Mouse (Mus musculus) thymus, postnatal 14 days (tissue): ENCODE data around the gene Gm10190.
"Not testable (repeated sequence)": the region's sequence is repeated elsewhere in the genome, so short reads cannot be mapped to it uniquely, and the experiment has no call there.

ENCODE experiments used
- DNase-seq: peaks from one replicate; pipeline ENCODE4 v3.0.0; 2021

Gene Gm10190

DNA sequence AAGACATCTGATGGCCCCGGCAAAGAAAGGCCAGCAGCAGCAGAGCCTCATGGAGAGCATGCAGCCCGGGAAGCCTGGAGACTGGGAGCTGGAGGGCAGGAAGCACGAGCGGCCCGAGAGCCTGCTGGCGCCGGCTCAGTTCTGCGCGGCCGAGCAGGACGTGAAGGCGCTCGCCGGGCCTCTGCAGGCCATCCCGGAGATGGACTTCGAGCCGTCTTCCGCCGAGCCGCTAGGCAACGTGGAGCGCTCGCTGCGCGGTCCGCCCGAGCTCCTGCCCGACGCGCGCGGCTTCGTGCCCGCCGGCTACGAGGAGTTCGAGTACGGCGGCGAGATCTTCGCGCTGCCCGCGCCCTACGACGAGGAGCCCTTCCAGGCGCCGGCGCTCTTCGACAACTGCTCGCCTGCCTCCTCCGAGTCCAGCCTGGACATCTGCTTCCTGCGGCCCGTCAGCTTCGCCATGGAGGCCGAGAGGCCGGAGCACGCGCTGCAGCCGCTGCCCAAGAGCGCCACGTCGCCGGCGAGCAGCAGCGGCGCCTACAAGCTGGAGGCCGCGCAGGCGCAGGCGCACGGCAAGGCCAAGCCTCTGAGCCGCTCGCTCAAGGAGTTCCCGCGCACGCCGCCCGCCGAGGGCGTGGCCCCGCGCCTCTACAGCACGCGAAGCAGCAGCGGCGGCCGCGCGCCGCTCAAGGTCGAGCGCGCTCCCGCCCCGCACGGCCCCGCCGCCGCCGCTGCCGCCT, at the start of gene Gm10190:
Gm10190 (minus strand) TSS at position 553 of the 737 bp plus-strand sequence.
- DNase-seq: peak; percentile 93

DNA sequence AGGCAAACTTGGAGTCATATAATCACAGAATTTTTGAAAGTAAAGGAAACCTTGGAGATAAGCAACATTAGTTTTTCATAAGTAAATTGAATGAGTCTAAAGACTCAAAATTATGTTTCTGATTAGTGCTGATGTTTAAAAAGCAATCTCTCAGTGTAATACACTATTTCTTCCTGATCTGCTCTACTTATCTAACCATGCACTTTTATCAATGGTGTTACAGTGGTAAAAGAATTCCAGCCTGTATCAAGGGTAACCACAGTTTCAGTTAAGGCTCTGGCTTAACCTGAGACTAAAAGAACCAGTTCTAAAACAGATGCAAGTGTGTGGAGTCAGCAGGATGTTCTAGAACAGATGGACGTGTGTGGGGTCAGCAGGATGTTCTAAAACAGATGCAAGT, 47.7 kb upstream of the Gm10190 start:
- no peak for DNase-seq

DNA sequence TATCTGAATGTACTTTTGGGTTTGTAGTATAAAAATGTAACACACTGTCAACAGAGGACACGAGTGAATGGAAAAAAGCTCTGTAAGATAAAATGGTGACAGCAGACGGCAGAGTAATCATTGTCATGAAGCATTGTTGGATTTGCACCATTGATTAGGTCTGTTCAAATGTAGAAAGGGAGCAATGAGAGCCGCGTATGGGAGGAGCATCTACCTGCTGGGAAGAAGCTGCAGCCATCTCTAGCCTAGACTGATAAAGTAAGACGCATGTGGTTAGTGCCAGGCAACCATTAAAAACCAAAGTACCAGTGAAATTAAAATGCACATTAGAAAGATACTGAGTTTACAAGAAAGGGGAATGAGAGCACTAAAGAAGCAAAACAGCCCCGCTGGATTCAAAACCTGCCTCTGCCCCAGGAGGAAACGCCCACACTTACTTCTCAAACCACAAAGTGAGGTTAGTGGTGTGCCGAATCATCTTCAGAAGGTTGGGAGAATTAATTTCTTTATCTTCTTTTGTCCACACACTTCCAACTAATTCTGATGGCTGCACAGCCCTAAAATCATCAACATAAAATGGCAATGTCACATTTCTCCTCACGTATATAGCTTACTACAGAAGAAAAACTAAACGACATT, 45.4 kb upstream of the Gm10190 start:
- DNase-seq: no peak

DNA sequence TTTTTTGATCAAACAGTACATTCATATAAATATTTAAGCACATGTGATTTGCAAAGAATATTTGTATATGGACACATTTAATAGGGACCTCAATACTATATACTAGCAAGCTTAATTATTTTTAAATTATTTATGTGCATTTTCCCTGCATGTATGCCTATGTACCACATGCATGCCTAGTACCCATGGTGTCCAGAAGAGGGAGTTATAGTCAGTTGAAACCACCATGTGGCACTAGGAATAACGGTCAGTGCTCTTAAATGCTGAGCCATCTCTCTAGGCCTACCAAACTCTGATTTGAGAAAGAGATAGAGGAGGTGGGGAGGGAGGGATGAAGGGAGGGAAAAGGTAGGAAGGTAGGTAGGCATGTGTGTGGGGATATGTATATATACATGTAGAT, 37.8 kb upstream of the Gm10190 start:
- no peak for DNase-seq

DNA sequence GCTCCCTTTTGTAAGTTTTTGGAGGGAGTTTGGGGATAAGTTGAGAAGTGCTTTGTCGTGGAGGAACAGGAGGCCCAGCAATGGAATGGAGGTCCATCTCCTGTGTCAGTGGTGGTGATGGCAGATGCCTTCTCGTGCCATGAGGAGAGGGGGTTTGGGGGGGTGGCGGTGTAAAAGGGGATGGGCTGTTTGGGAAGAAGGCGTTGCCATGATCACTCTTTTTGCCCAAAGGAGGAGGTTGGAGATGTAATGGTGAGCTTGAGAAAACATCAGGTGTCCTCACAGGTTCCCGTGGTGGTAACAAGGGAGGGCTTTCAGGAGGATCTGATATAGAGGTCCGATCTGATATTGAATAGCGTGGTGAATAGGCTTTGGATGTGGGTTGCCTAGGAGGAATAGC, 24.9 kb upstream of the Gm10190 start:
- DNase-seq: no peak

DNA sequence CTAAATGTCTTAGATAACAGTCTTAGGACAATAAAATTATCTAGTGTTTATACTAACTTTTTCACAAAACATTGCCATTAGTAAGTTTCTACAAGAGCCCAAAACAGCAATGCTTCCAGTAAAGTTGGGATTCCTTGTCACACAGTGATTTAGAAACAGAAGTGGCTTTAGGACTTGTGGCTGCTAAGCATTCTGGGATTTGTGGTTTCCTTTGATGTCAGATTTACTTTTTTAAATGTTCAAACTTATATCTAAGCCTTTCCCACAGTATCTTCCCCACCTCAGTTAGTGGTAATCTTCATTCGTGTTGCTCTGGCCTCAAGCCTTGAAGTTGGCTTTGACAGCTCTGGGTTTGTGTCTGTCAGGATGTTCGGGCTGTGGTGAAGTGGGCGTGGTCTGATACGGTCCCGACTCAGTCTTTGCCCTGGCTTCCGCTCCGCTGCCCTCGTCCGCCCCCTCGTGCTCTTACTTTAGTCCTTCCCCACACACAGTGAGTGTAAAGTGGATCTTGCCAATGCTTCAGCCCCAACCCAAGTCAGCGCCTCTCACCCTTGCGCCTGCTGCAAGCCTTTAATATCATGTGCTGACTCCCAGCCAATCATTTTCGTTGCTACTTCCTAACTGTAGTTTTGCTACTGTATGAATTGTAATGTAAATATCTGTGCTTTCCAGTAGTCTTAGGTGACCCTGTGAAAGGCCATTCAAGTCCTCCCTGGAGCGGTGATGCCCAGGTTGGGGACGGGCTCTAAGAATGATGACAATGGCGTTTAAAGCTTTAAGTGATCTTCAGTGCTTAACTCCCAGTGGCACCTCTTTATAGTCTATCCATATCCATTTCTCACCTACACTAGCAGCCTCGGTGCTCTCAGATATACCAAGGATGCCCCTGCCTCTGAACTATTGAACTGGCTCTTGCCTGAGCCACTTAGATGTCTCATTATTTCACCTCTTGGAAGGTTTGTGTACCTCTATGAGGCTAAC, 18.4 kb upstream of the Gm10190 start:
- DNase-seq: peak; percentile 82

DNA sequence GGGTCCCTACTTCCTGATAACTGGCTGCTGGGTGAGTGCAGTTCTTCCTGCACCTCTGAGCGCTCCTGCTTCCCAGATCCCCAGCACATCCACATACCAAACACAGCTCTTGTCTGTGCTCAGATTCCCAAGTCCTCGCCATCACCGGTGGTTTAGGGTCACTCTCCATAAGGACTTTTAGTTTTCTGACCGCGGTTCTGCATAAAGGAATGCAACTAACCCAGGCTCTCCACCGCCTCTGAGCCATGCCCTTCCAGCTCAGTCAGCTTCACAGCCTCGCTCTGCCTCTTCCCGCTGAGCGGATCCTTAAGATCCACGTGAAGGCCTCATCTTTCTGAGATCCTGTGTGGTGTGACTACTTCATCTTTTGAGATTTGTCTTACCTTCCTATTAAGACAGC, 16.7 kb upstream of the Gm10190 start:
- DNase-seq: no peak

DNA sequence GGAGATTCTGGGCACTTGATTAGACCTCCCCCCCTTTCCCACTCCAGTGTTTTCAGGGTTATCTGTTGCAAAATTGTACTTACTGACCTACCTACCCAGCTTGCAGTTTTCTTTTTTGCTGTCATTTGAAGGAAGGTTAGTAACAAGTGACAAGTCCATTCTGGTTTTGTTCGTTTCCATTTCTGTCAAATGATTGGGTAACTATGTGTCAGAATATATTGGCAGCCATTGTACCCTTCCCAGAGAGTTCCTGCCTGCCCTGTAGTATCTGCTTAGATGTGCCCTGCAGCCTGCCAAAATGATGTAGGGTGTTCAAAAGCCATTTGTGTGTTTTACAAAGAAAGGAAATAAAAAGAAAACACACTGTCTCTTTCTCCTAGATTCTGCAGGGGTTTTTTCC, 12.3 kb upstream of the Gm10190 start:
- no peak for DNase-seq

DNA sequence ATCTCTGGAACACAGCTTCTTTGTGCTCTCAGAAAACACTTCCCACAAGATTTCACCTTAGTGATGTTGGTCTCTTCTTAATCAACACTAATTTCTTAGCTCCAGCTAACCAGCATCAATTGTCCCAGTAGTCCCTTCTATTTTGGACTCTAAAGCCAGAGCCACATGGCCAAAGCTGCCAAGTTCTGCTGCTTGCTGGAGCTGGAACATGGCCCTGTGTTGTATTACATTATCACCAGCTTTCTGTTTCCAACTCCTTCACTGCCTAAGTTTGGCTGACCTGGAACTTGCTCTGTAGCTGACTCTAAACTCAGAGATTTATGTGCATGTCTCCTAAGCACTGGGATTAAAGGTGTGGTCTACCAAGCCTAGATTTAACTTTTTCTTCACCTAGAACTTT, 5.0 kb upstream of the Gm10190 start:
- not testable (repeated sequence) for DNase-seq

DNA sequence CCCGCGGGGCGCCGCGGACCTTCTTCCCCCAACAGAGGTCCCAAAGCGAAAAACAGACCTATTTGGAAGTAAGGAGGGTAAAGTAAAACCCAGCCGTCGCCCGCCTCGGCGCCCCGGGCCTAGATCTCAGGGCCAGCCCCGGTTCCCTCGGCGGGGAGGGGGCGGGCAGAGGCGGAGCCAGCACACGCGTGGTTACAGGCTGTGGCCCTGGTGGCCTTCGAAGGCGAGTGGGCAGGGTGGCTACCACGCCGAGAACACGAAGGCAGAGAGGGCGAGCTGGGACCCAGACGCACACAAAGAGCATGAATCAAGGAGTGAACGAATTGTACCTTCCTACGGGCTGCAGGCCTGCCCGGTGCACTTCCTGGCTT, 370 bp upstream of the Gm10190 start:
- DNase-seq: no peak

DNA sequence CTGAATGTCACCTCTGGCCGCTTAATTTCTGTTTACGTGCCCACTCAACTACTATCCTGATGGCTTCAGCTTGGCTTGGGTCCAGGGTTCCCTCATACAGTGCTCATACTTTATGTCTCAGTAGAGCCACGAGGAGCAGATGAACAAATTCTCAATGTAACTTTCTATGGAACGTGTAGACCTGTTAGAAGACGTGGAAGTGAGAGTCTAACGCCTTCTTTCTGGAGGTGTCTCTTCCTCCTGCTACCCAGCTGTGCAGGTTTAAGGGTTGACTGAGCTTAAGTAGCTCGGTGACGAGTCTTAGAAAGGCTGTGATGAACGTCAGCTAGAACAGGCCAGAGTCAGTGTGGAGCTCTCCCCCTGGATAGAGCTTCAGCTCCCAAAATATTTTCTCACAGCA, 4.7 kb downstream of the Gm10190 start:
- DNase-seq: no peak

DNA sequence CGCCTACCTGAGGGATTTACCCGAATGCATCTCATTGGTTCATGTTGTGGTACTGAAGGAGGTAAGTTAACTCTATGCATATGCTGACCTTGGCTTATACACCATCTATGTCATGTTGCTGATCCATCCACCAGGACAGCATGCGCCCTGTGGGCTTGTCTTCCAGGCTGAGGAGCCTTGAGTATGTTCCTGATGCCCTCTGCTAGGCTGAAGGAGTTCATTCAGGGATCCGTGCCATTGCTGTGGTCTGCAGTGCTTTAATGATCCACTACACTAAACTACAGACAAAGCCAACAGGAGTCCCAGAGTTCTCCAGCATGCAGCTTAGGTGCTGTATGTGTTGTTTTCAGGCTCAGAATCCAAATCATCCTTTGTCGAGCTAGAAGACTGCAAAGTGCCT, 6.1 kb downstream of the Gm10190 start:
- DNase-seq: no peak

DNA sequence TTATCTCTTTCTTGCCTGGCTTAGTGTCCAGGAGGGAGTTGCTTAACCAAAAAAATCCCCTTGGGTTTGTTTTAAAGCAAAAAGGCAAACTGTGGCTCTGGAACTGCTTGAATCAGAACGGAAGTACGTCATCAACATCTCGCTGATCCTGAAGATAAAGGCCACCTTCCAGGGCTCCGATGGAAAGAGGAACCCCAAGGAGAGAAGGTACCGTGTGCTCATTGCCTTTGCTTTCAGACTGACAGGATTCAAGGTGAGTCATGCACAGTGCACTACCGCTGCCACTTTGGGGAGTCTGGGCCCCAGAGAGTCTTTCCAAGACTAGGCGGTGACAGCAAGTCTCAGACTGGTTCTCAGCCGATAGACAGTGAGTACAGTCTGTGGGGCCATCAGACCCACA, 13.1 kb downstream of the Gm10190 start:
- no peak for DNase-seq

DNA sequence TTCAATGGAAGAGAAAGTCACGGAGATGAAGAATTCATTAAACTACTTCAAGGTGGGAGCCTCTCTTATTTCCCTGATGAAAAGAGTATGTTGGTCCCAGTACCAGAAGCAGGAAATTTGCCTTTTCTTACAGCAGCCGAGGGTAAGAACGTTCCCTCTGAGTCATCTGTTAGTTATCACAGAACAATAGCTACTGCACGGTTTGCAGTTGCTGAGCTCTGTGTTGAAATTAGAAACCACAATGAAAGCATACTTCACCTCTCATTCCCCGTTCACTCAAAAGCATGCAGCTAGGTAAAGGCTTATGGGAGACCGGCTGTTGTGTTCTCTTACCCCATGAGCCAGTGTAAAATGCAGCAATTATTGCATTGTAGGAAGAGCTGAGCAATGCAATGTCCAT, 26.1 kb downstream of the Gm10190 start:
- no peak for DNase-seq

DNA sequence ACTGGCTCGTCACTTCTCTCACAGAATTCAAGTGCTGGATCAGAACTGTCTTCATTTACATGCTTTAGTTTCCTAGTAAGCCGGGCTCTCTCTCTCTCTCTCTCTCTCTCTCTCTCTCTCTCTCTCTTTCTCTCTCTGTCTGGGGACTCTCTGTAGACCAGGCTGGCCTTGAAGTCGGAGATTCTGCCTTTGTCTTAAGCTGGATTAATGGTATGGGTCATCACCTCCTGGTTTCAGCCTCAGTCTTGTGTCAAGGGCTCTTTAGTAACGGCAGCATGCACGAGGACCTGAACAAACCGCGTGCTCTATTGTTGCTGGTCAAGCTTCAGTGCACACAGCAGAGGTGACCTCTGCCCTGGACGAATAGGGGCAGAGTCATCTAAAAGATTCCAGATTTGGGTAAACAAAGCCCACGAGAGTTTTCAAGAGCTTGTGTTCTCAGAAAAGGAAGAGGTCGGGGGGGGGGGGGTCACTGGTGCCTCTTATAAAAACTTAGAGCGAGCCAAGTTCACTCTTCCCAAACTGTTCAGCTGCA, 26.7 kb downstream of the Gm10190 start:
- DNase-seq: no peak

DNA sequence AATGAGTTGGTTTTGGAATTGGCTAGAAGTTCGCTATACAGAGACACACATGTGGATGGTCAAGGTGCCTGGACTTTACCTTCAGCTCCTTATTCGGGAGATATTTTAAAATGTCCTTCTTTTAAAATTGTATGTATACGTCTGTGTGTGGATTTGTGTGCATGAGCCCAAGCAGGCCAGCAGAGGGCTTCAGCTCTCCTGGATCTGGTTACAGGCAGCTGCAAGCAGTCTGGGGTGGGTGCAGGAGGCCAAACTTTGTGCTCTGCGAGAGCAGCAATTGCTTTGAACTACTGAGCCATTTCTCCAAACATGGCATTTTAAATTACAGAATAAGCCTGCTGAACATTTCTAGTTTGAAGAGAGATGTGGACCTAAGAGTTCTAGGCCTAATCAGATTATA, 28.1 kb downstream of the Gm10190 start:
- DNase-seq: peak; percentile 18

DNA sequence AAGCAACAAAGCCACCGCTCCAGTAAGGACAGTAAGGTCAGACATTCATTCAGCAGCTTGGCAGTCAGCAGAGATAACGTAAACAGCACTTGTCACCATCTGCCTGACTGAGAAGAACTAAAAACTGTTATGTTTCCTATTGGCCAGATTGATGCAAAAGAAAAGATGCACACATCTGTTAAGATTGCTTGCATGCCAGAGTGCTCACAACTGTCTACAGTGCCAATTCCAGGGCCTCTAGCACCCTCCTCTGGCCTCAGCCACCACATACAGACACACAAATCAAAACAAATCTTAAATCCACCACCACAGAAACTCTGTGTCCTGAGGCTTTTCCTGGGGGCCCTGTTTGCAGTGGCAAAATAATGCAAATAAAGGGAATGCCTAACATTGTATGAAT, 41.0 kb downstream of the Gm10190 start:
- DNase-seq: peak; percentile 16

DNA sequence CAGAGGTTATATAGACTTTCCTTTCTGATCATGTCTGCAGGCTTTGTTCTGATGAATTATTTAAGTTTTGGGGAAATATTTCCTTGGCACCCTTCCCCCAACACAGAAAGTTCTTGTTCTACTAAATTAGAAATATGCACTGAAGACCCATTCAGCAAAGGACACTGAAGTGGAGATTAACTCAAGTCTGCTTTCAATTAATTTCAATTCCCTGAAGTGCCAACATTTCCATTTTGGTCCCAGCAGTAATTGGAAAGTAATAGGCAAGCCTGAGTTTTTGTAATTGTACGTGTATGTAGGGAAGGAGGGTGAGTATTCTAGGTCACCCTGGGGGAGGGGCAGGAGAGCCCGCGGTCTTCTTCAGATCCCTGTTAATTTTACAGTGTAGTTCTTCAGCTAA, 46.9 kb downstream of the Gm10190 start:
- DNase-seq: no peak

DNA sequence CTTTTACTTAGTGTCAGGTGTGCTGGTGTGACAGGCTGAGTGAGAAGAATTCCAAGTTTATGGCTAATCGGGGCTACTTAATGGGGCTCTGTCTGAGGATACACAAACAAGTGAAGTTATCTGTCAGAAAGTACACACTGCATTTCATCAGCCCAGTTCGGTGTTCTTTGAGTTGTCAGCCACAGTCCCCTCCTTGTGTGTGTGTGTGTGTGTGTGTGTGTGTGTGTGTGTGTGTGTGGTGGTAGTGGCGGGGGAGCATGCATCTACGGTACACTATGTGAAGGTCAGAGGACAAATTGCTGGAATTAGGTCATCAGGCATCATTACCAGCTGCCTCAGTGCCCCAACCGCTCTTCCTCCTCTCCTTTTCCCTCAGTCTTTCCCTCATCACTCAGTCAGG, 47.9 kb downstream of the Gm10190 start:
- no peak for DNase-seq

DNA sequence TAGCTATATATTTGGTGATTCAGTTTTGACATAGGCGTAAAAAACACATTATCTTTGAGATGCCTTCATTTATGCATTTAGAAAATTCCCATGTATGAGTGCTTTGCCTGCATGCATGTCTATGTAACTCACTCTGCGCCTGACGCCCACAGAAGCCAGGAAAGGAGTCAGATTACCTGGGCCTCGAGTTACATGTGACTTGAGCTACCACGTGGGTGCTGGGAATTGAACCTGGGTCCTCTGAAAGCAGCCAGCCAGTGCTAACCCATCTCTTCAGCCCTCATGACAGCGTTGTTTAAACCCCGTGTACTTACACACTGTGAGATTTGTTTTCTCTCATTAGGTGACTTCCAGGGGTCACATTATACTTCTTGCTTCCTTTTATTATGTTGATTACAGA, 48.8 kb downstream of the Gm10190 start:
- DNase-seq: no peak

DNA sequence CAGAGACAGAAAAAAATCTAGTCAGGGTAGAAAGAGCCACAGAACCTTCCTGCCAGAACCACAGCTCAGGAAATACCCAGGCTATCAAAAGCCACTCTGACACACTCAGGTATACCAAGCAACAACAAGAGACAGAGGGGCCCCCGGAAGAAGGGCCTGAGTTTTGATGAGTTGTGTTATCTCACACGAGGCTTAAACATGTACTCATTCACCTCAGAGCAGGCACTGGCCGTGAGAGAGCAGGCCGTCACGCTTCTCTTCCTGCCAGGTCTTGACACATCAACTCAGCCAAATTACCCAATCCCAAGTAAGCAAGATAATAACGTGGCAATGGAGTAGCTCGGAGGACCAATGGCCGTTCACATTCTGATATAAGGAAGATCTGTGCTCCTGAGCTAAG, 49.7 kb downstream of the Gm10190 start:
- peak; percentile 25 for DNase-seq
